Mouse (Mus musculus): ENCODE results near the gene Tmem116.

The Tmem116 gene

GRCm38 (mm10) chr5:121543370-121543769, 91.7 kb downstream of the Tmem116 start:
- DNase-seq: no peak

- peak; percentile 66 for DNase-seq
These were observed 93.5 kb downstream of the Tmem116 start, which contains the start of the genes Adam1a and Gm42878 for GRCm38 (mm10) chr5:121544910-121545792. Gene Adam1a (minus strand): TSS chr5:121545482. Gene Gm42878 (minus strand): TSS chr5:121545482.

- peak; percentile 98 for DNase-seq
These were observed 94.3 kb downstream of the Tmem116 start, which contains the start of gene Mapkapk5 for GRCm38 (mm10) chr5:121545793-121546529. Gene Mapkapk5 (minus strand): TSS chr5:121545905.

GRCm38 (mm10) chr5:121546530-121546895, 94.8 kb downstream of the Tmem116 start:
- DNase-seq: peak; percentile 56

GRCm38 (mm10) chr5:121547084-121547483, 95.4 kb downstream of the Tmem116 start:
- no peak for DNase-seq

- no peak for DNase-seq
These were observed 97.5 kb downstream of the Tmem116 start for GRCm38 (mm10) chr5:121549196-121549595.

- DNase-seq: no peak
These were observed 110.7 kb downstream of the Tmem116 start for GRCm38 (mm10) chr5:121562436-121562835.

- DNase-seq: peak; percentile 95
These were observed 112.8 kb downstream of the Tmem116 start for GRCm38 (mm10) chr5:121564468-121564895.

- DNase-seq: no peak
These were observed 114.5 kb downstream of the Tmem116 start for GRCm38 (mm10) chr5:121566035-121566681.

GRCm38 (mm10) chr5:121569881-121570420, 118.3 kb downstream of the Tmem116 start:
- no peak for DNase-seq

GRCm38 (mm10) chr5:121570787-121571186, 119.1 kb downstream of the Tmem116 start:
- no peak for DNase-seq
